Mouse (Mus musculus): ENCODE results near the gene Rragc.

- TF ChIP-seq CTCF (conservative IDR thresholded peaks at IDR 0.05; ENCODE audit: low read length) (no peak), POU5F1 (IDR thresholded peaks at IDR 0.05; ENCODE audit: borderline replicate concordance, low read length) (no peak), NANOG (IDR thresholded peaks at IDR 0.05; ENCODE audit: borderline replicate concordance, low read length) (no peak)
These were observed 29.9 kb downstream of the Rragc start for GRCm38 (mm10) chr4:123947149-123947548.

Measured in E14TG2a.4 (cell line).